ENCODE assay signal across 24 mouse cellular contexts in genomic region chr7:46044106-46044505, GRCm38 (mm10). TPM values are rescaled to one million over a fixed set of nuclear protein-coding genes. Genes with fewer than 3 reads are reported as not detected.
DNase-seq lines count a peak whose midpoint lies in the region; ATAC-seq and TF ChIP-seq lines count a peak whose summit lies in the region.
"Had no signal": no experiment of that assay in that cellular context is flagged by ENCODE, and none has a peak within 500 bp of the region (broad histone marks: within the 10 kb centered on the region; RNA-seq: fewer than 3 reads in every experiment).

No protein-coding gene starts in this region.

- H3K4me1 ChIP-seq in intestine, postnatal 0 days (replicated peaks; ENCODE audit: control insufficient read depth, insufficient read depth, low read length): no peaks in the 10 kb centered on the region
- peaks cover 6% of the 10 kb centered on the region for H3K4me1 ChIP-seq in intestine, embryonic 16.5 days (ENCODE audit: control insufficient read depth, insufficient read depth, low read length)
- H3K4me1 ChIP-seq in liver, adult 2 months (ENCODE audit: control insufficient read depth, insufficient read depth, low read length): no peaks in the 10 kb centered on the region
- no peaks in the 10 kb centered on the region for H3K4me1 ChIP-seq in liver, postnatal 0 days (ENCODE audit: insufficient read depth)
- peaks cover 25% of the 10 kb centered on the region for H3K4me1 ChIP-seq in small intestine, adult 2 months (ENCODE audit: control insufficient read depth, insufficient read depth, insufficient read length, low read length)
- no peaks in the 10 kb centered on the region for H3K4me1 ChIP-seq in hindbrain, embryonic 12.5 days
- no peaks in the 10 kb centered on the region for H3K4me1 ChIP-seq in embryonic facial prominence, embryonic 10.5 days

- no peaks in the 10 kb centered on the region for H3K9me3 ChIP-seq in intestine, postnatal 0 days (ENCODE audit: control insufficient read depth)
- no peaks in the 10 kb centered on the region for H3K9me3 ChIP-seq in intestine, embryonic 16.5 days (ENCODE audit: control insufficient read depth, low read length)
- H3K9me3 ChIP-seq in liver, postnatal 0 days (ENCODE audit: low read length): no peaks in the 10 kb centered on the region
- H3K9me3 ChIP-seq in hindbrain, embryonic 12.5 days (replicated peaks): no peaks in the 10 kb centered on the region
- H3K9me3 ChIP-seq in embryonic facial prominence, embryonic 10.5 days: no peaks in the 10 kb centered on the region
- H3K9me3 ChIP-seq: G1E had no signal

- H3K36me3 ChIP-seq in intestine, postnatal 0 days (ENCODE audit: control insufficient read depth, insufficient read depth): peaks cover 60% of the 10 kb centered on the region
- H3K36me3 ChIP-seq in intestine, embryonic 16.5 days (ENCODE audit: control insufficient read depth, insufficient read depth, low read length): peaks cover 29% of the 10 kb centered on the region
- H3K36me3 ChIP-seq in liver, adult 2 months (ENCODE audit: control insufficient read depth, insufficient read depth, low read length): peaks cover 19% of the 10 kb centered on the region
- H3K36me3 ChIP-seq in liver, postnatal 0 days (replicated peaks; ENCODE audit: insufficient read depth, low read length): peaks cover 56% of the 10 kb centered on the region
- H3K36me3 ChIP-seq in small intestine, adult 2 months (ENCODE audit: control insufficient read depth, insufficient read depth, low read length): peaks cover 63% of the 10 kb centered on the region
- H3K36me3 ChIP-seq in hindbrain, embryonic 12.5 days: peaks cover 83% of the 10 kb centered on the region
- H3K36me3 ChIP-seq in embryonic facial prominence, embryonic 10.5 days (replicated peaks): peaks cover 92% of the 10 kb centered on the region

- no peak for ATAC-seq in intestine, postnatal 0 days
- no peak for ATAC-seq in intestine, embryonic 16.5 days
- no peak for ATAC-seq in liver, postnatal 0 days
- ATAC-seq in hindbrain, embryonic 12.5 days (ENCODE audit: low FRiP score): no peak
- ATAC-seq: activated CD4-positive, CD25-positive, alpha-beta regulatory T cell, adult 4 months; CD4-positive, CD25-positive, alpha-beta regulatory T cell, adult 4 months; Patski had no signal

- H3K79me2 ChIP-seq in liver, adult 2 months (ENCODE audit: control insufficient read depth, insufficient read depth, low read length): no peaks in the 10 kb centered on the region

- DNase-seq in liver, adult 2 months (ENCODE audit: extremely low read depth, low read depth, low spot score): peak; percentile 56
- no peak for DNase-seq in liver, postnatal 0 days
- peak; percentile 55 for DNase-seq in yolk sac, embryonic 10.5 days (ENCODE audit: low spot score)
- DNase-seq in embryonic facial prominence, embryonic 10.5 days (ENCODE audit: low spot score): no peak
- DNase-seq: adrenal gland, adult 2 months; adrenal gland, adult 8-10 months; adrenal gland, postnatal 10 days; adrenal gland, postnatal 14 days; adrenal gland, postnatal 25 days; adrenal gland, postnatal 36 days; B cell, adult 2 months; cerebellum, adult 11 months; cerebellum, adult 11-12 months had no signal

- no peak for TF ChIP-seq CTCF in intestine, postnatal 0 days (IDR thresholded peaks at IDR 0.05; ENCODE audit: low read depth)
- TF ChIP-seq CTCF in liver, adult 2 months (IDR thresholded peaks at IDR 0.05; ENCODE audit: low read depth, low read length): no peak
- TF ChIP-seq CTCF in liver, postnatal 0 days (IDR thresholded peaks at IDR 0.05; ENCODE audit: low read depth): no peak
- TF ChIP-seq CTCF in small intestine, adult 2 months (IDR thresholded peaks at IDR 0.05; ENCODE audit: extremely low read depth, insufficient read length, insufficient replicate concordance, low read depth, low read length): no peak

- no peak for TF ChIP-seq POLR2A in liver, adult 2 months (IDR thresholded peaks at IDR 0.05; ENCODE audit: extremely low read depth, insufficient read depth, low read length)
- TF ChIP-seq POLR2A in small intestine, adult 2 months (IDR thresholded peaks at IDR 0.05; ENCODE audit: low read depth, low read length): no peak

- 69% methylated on average over 10 of the region's 10 CpGs for WGBS in intestine, postnatal 0 days
- WGBS in intestine, embryonic 16.5 days: 85% methylated on average over 10 of the region's 10 CpGs
- WGBS in liver, adult 2 months: 58% methylated on average over 10 of the region's 10 CpGs
- 71% methylated on average over 10 of the region's 10 CpGs for WGBS in liver, postnatal 0 days (ENCODE audit: insufficient replicate concordance)
- WGBS in small intestine, adult 2 months: 63% methylated on average over 10 of the region's 10 CpGs
- WGBS in hindbrain, embryonic 12.5 days: 89% methylated on average over 10 of the region's 10 CpGs
- WGBS in embryonic facial prominence, embryonic 10.5 days: 88% methylated on average over 10 of the region's 10 CpGs

- H3K27me3 ChIP-seq in intestine, postnatal 0 days (replicated peaks; ENCODE audit: control insufficient read depth, insufficient read depth, low read length): no peaks in the 10 kb centered on the region
- H3K27me3 ChIP-seq in intestine, embryonic 16.5 days (replicated peaks; ENCODE audit: control insufficient read depth, insufficient read depth, low read length): no peaks in the 10 kb centered on the region
- H3K27me3 ChIP-seq in liver, adult 2 months (ENCODE audit: control insufficient read depth, insufficient read depth, low read length): no peaks in the 10 kb centered on the region
- H3K27me3 ChIP-seq in liver, postnatal 0 days (ENCODE audit: insufficient read depth, low read length): no peaks in the 10 kb centered on the region
- H3K27me3 ChIP-seq in small intestine, adult 2 months (ENCODE audit: control insufficient read depth, insufficient read depth, low read length): no peaks in the 10 kb centered on the region
- no peaks in the 10 kb centered on the region for H3K27me3 ChIP-seq in hindbrain, embryonic 12.5 days
- H3K27me3 ChIP-seq in embryonic facial prominence, embryonic 10.5 days (replicated peaks; ENCODE audit: low read depth, poor library complexity, severe bottlenecking): no peaks in the 10 kb centered on the region
- H3K27me3 ChIP-seq: CH12.LX, Patski had no signal

- TF ChIP-seq EP300 in liver, postnatal 0 days (IDR thresholded peaks at IDR 0.05; ENCODE audit: low read depth): no peak

- H3K4me2 ChIP-seq in intestine, postnatal 0 days (replicated peaks; ENCODE audit: low read depth): no peak overlapping the region
- no peak overlapping the region for H3K4me2 ChIP-seq in intestine, embryonic 16.5 days (ENCODE audit: low read depth, low read length)
- H3K4me2 ChIP-seq in liver, postnatal 0 days (ENCODE audit: low read depth, low read length): no peak overlapping the region
- no peak overlapping the region for H3K4me2 ChIP-seq in hindbrain, embryonic 12.5 days (replicated peaks)

- peak overlapping the region; percentile 54 for H3K27ac ChIP-seq in intestine, postnatal 0 days (ENCODE audit: low read depth, low read length)
- no peak overlapping the region for H3K27ac ChIP-seq in intestine, embryonic 16.5 days (ENCODE audit: low read length)
- H3K27ac ChIP-seq in liver, adult 2 months (replicated peaks; ENCODE audit: insufficient read depth, low read depth, low read length): no peak overlapping the region
- H3K27ac ChIP-seq in liver, postnatal 0 days (ENCODE audit: low read depth): no peak overlapping the region
- 0 out of 2 replicates have a peak overlapping the region, but pooled peaks have one; percentile 26 for H3K27ac ChIP-seq in small intestine, adult 2 months (ENCODE audit: insufficient read depth, low read depth, low read length)
- H3K27ac ChIP-seq in hindbrain, embryonic 12.5 days: no peak overlapping the region
- no peak overlapping the region for H3K27ac ChIP-seq in embryonic facial prominence, embryonic 10.5 days (replicated peaks)

- H3K9ac ChIP-seq in intestine, postnatal 0 days (ENCODE audit: low read depth, low read length): no peak overlapping the region
- H3K9ac ChIP-seq in intestine, embryonic 16.5 days (ENCODE audit: low read depth, low read length): no peak overlapping the region
- no peak overlapping the region for H3K9ac ChIP-seq in liver, adult 2 months (ENCODE audit: low read depth, low read length)
- H3K9ac ChIP-seq in liver, postnatal 0 days (replicated peaks): no peak overlapping the region
- no peak overlapping the region for H3K9ac ChIP-seq in hindbrain, embryonic 12.5 days

- H3K4me3 ChIP-seq in intestine, postnatal 0 days (ENCODE audit: low read depth, low read length): no peak overlapping the region
- no peak overlapping the region for H3K4me3 ChIP-seq in intestine, embryonic 16.5 days (ENCODE audit: low read length)
- no peak overlapping the region for H3K4me3 ChIP-seq in liver, adult 2 months (ENCODE audit: insufficient read depth, low read depth, low read length)
- no peak overlapping the region for H3K4me3 ChIP-seq in liver, postnatal 0 days (ENCODE audit: low read depth, low read length)
- H3K4me3 ChIP-seq in small intestine, adult 2 months (ENCODE audit: low read depth, low read length): no peak overlapping the region
- no peak overlapping the region for H3K4me3 ChIP-seq in hindbrain, embryonic 12.5 days
- no peak overlapping the region for H3K4me3 ChIP-seq in embryonic facial prominence, embryonic 10.5 days

RNA-seq across cellular contexts. Expression of gene Nomo1, which starts 10.6 kb away (rescaled TPM):
- polyA plus RNA-seq in intestine, postnatal 0 days (2015; fragmentation: Nextera tagmentation; extraction: Ambion mirVana): 34.4 and 37.3 TPM in 2 replicates
- 95.7 and 102 TPM in 2 replicates for polyA plus RNA-seq in intestine, embryonic 16.5 days (2015; fragmentation: Nextera tagmentation; extraction: Ambion mirVana)
- total RNA-seq in liver, adult 2 months (2014; rRNA removed): 15.3 and 21.7 TPM in 2 replicates
- polyA plus RNA-seq in liver, adult 2 months (2012; rRNA removed): 16.9 and 19.7 TPM in 2 replicates
- polyA plus RNA-seq in liver, postnatal 0 days (2015; fragmentation: Nextera tagmentation; extraction: Ambion mirVana): 18.4 and 19.9 TPM in 2 replicates
- 25.1 and 53.1 TPM in 2 replicates for polyA plus RNA-seq in small intestine, adult 2 months (2012; rRNA removed)
- 35.3 and 35.8 TPM in 2 replicates for polyA plus RNA-seq in hindbrain, embryonic 12.5 days (2016; fragmentation: Nextera tagmentation; extraction: Ambion mirVana)
- 26.8 and 30.6 TPM in 2 replicates for polyA plus RNA-seq in embryonic facial prominence, embryonic 10.5 days (2016; fragmentation: Nextera tagmentation; extraction: Ambion mirVana)

RNA-seq across cellular contexts. Expression of gene Abcc6, which starts 14.0 kb away (rescaled TPM):
- 5.3 and 7.1 TPM in 2 replicates for polyA plus RNA-seq in intestine, postnatal 0 days (2015; fragmentation: Nextera tagmentation; extraction: Ambion mirVana)
- 6.1 and 6.6 TPM in 2 replicates for polyA plus RNA-seq in intestine, embryonic 16.5 days (2015; fragmentation: Nextera tagmentation; extraction: Ambion mirVana)
- 86.3 and 116 TPM in 2 replicates for total RNA-seq in liver, adult 2 months (2014; rRNA removed)
- 120 and 192 TPM in 2 replicates for polyA plus RNA-seq in liver, adult 2 months (2012; rRNA removed)
- 9.9 and 10.8 TPM in 2 replicates for polyA plus RNA-seq in liver, postnatal 0 days (2015; fragmentation: Nextera tagmentation; extraction: Ambion mirVana)
- 7.4 and 25.5 TPM in 2 replicates for polyA plus RNA-seq in small intestine, adult 2 months (2012; rRNA removed)
- 0.19 and 0.38 TPM in 2 replicates for polyA plus RNA-seq in hindbrain, embryonic 12.5 days (2016; fragmentation: Nextera tagmentation; extraction: Ambion mirVana)
- 0.10 TPM in 1 of 2 replicates, not detected in the other for polyA plus RNA-seq in embryonic facial prominence, embryonic 10.5 days (2016; fragmentation: Nextera tagmentation; extraction: Ambion mirVana)
- polyA plus RNA-seq: activated CD4-positive, CD25-positive, alpha-beta regulatory T cell, adult 4 months; C2C12; CD4-positive, CD25-positive, alpha-beta regulatory T cell, adult 4 months; G1E had no signal

RNA-seq across cellular contexts. Expression of gene Kcnj11, which starts 56.5 kb away (rescaled TPM):
- polyA plus RNA-seq in intestine, postnatal 0 days (2015; fragmentation: Nextera tagmentation; extraction: Ambion mirVana): 0.21 and 0.24 TPM in 2 replicates
- 0.55 and 0.65 TPM in 2 replicates for polyA plus RNA-seq in intestine, embryonic 16.5 days (2015; fragmentation: Nextera tagmentation; extraction: Ambion mirVana)
- not detected in 2 replicates for total RNA-seq in liver, adult 2 months (2014; rRNA removed)
- polyA plus RNA-seq in liver, adult 2 months (2012; rRNA removed): not detected in 2 replicates
- not detected in 2 replicates for polyA plus RNA-seq in liver, postnatal 0 days (2015; fragmentation: Nextera tagmentation; extraction: Ambion mirVana)
- 0.67 and 0.96 TPM in 2 replicates for polyA plus RNA-seq in small intestine, adult 2 months (2012; rRNA removed)
- polyA plus RNA-seq in hindbrain, embryonic 12.5 days (2016; fragmentation: Nextera tagmentation; extraction: Ambion mirVana): 0.51 and 0.61 TPM in 2 replicates
- 0.09 and 0.13 TPM in 2 replicates for polyA plus RNA-seq in embryonic facial prominence, embryonic 10.5 days (2016; fragmentation: Nextera tagmentation; extraction: Ambion mirVana)
- total RNA-seq: CH12.LX, G1E, MEL had no signal
- polyA plus RNA-seq: activated CD4-positive, CD25-positive, alpha-beta regulatory T cell, adult 4 months; C2C12; CD4-positive, CD25-positive, alpha-beta regulatory T cell, adult 4 months; G1E had no signal

Comparison
In these comparisons a context has a peak if more than half of its experiments do, and no peak if none do; other contexts are left out.
1. H3K27ac ChIP-seq: peak in intestine, postnatal 0 days (single experiment) and small intestine, adult 2 months (single experiment); none in intestine, embryonic 16.5 days (single experiment), liver, adult 2 months (single experiment), liver, postnatal 0 days (single experiment), hindbrain, embryonic 12.5 days (single experiment) and embryonic facial prominence, embryonic 10.5 days (single experiment).
2. DNase-seq: peak in liver, adult 2 months (single experiment) and yolk sac, embryonic 10.5 days (single experiment); none in liver, postnatal 0 days (single experiment) and embryonic facial prominence, embryonic 10.5 days (single experiment).